In the genomic region with DNA sequence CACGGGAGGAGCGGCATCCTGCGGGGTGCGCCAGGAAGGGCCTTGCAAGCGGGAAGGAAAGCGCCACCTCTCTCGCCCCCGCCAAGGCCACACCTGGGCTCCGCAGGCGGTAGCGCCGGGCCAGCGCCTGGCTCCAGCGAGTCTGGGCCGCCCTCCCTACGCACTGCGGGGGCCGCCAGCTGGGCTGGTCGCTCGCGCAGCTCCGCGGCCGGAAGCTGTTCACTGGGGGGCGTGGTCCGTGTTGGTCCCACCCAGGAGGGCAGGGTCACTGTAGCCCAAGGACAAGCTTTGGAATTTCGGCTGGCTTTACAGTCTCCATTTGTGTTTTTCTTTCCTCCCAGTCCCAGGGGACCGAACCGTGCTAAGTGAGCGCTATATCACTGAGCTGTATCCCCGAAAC, we compare ENCODE assay signal across 8 mouse cellular contexts. TPM values are rescaled to one million over a fixed set of nuclear protein-coding genes. Genes with fewer than 3 reads are reported as not detected.
A peak's percentile ranks its signal among the peaks of the same experiment; 100 is the strongest.
DNase-seq lines count a peak whose midpoint lies in the region; ATAC-seq and TF ChIP-seq lines count a peak whose summit lies in the region.

No protein-coding gene starts in this region.

- H3K27ac ChIP-seq in thymus, adult 2 months (ENCODE audit: control insufficient read depth, insufficient read depth, low read length), result peak overlapping the region; percentile 16; the same call in 1 of the 2 replicates
- H3K27ac ChIP-seq in embryonic fibroblast, embryonic 13.5 days (ENCODE audit: insufficient read depth, low read length), result peak overlapping the region; percentile 50
- peak overlapping the region; percentile 96 for H3K27ac ChIP-seq in heart, embryonic 10.5 days
- H3K27ac ChIP-seq in kidney, embryonic 15.5 days, result peak overlapping the region; percentile 97
- H3K27ac ChIP-seq in neural tube, embryonic 11.5 days (ENCODE audit: low read depth, low read length), result peak overlapping the region; percentile 83

- H3K9me3 ChIP-seq in heart, embryonic 10.5 days, result no peaks in the 10 kb centered on the region
- H3K9me3 ChIP-seq in kidney, embryonic 15.5 days (replicated peaks), result no peaks in the 10 kb centered on the region
- no peaks in the 10 kb centered on the region for H3K9me3 ChIP-seq in neural tube, embryonic 11.5 days (ENCODE audit: control insufficient read depth, low read length)

- peaks cover 56% of the 10 kb centered on the region for H3K36me3 ChIP-seq in thymus, adult 2 months (ENCODE audit: control insufficient read depth, insufficient read depth, low read length)
- H3K36me3 ChIP-seq in heart, embryonic 10.5 days, result peaks cover 40% of the 10 kb centered on the region
- peaks cover 48% of the 10 kb centered on the region for H3K36me3 ChIP-seq in kidney, embryonic 15.5 days
- peaks cover 10% of the 10 kb centered on the region for H3K36me3 ChIP-seq in neural tube, embryonic 11.5 days (ENCODE audit: control insufficient read depth, insufficient read depth, low read length)

- no peak for TF ChIP-seq POLR2A in thymus, adult 2 months (IDR thresholded peaks at IDR 0.05; ENCODE audit: control insufficient read depth, extremely low read depth, insufficient read depth, low read length, poor library complexity)
- TF ChIP-seq POLR2A in embryonic fibroblast, embryonic 13.5 days (IDR thresholded peaks at IDR 0.05; ENCODE audit: low read depth, low read length), result peak; percentile 50

- H3K9ac ChIP-seq in kidney, embryonic 15.5 days, result peak overlapping the region; percentile 60
- peak overlapping the region; percentile 64 for H3K9ac ChIP-seq in neural tube, embryonic 11.5 days (ENCODE audit: low read length)

- no peaks in the 10 kb centered on the region for H3K4me1 ChIP-seq in thymus, adult 2 months (replicated peaks; ENCODE audit: control insufficient read depth, insufficient read depth, low read length)
- peaks cover 17% of the 10 kb centered on the region for H3K4me1 ChIP-seq in embryonic fibroblast, embryonic 13.5 days (ENCODE audit: control insufficient read depth, insufficient read depth, low read length)
- H3K4me1 ChIP-seq in heart, embryonic 10.5 days, result peaks cover 38% of the 10 kb centered on the region
- peaks cover 48% of the 10 kb centered on the region for H3K4me1 ChIP-seq in kidney, embryonic 15.5 days
- H3K4me1 ChIP-seq in neural tube, embryonic 11.5 days (ENCODE audit: control insufficient read depth, insufficient read depth, low read length), result peaks cover 19% of the 10 kb centered on the region

- ATAC-seq in kidney, embryonic 15.5 days (replicated peaks; ENCODE audit: low FRiP score), result peak; percentile 97
- peak; percentile 89 for ATAC-seq in neural tube, embryonic 11.5 days (ENCODE audit: insufficient read depth, low FRiP score, low TSS enrichment)

- WGBS in thymus, adult 2 months, result 95% methylated on average over 31 of the region's 31 CpGs
- WGBS in heart, embryonic 10.5 days, result 1% methylated on average over 30 of the region's 31 CpGs
- WGBS in kidney, embryonic 15.5 days, result 2% methylated on average over 31 of the region's 31 CpGs
- WGBS in neural tube, embryonic 11.5 days, result 1% methylated on average over 31 of the region's 31 CpGs

- no peak for TF ChIP-seq CTCF in thymus, adult 2 months (IDR thresholded peaks at IDR 0.05; ENCODE audit: borderline replicate concordance, control insufficient read depth, extremely low read depth, insufficient read depth, low read length, poor library complexity)
- TF ChIP-seq CTCF in embryonic fibroblast, embryonic 13.5 days (IDR thresholded peaks at IDR 0.05; ENCODE audit: borderline replicate concordance, insufficient read depth, low read length), result no peak

- H3K27me3 ChIP-seq in thymus, adult 2 months (ENCODE audit: control insufficient read depth, insufficient read depth, low read length), result no peaks in the 10 kb centered on the region
- H3K27me3 ChIP-seq in heart, embryonic 10.5 days (ENCODE audit: insufficient read depth, poor library complexity, severe bottlenecking), result no peaks in the 10 kb centered on the region
- no peaks in the 10 kb centered on the region for H3K27me3 ChIP-seq in kidney, embryonic 15.5 days
- no peaks in the 10 kb centered on the region for H3K27me3 ChIP-seq in neural tube, embryonic 11.5 days (ENCODE audit: control insufficient read depth, insufficient read depth, low read length)

- H3K4me3 ChIP-seq in thymus, adult 2 months (ENCODE audit: control insufficient read depth, insufficient read depth, low read length), result no peak overlapping the region
- H3K4me3 ChIP-seq in embryonic fibroblast, embryonic 13.5 days (ENCODE audit: insufficient read depth, low read length), result no peak overlapping the region
- H3K4me3 ChIP-seq in heart, embryonic 10.5 days, result peak overlapping the region; percentile 68
- H3K4me3 ChIP-seq in kidney, embryonic 15.5 days (replicated peaks), result peak overlapping the region; percentile 45
- H3K4me3 ChIP-seq in neural tube, embryonic 11.5 days (ENCODE audit: low read depth, low read length), result peak overlapping the region; percentile 30

- no peak for DNase-seq in thymus, adult 2 months
- DNase-seq in thymus, adult 18-20 months, result no peak
- peak; percentile 96 for DNase-seq in heart, embryonic 10.5 days (ENCODE audit: low spot score)
- peak; percentile 84 for DNase-seq in liver
- DNase-seq in neural tube, embryonic 11.5 days (ENCODE audit: low spot score), result peak; percentile 89
- DNase-seq in urinary bladder, adult 18-20 months (ENCODE audit: low spot score in 2 of 2), result peak; percentile 83 to 92

- H3K4me2 ChIP-seq in kidney, embryonic 15.5 days, result peak overlapping the region; percentile 69
- peak overlapping the region; percentile 60 for H3K4me2 ChIP-seq in neural tube, embryonic 11.5 days (ENCODE audit: low read depth)

RNA-seq across cellular contexts. Expression of a gene that starts 20.8 kb away (rescaled TPM):
- polyA plus RNA-seq in thymus, adult 2 months (2012; rRNA removed), result 4.2 and 4.4 TPM in 2 replicates
- 19.4 and 24.5 TPM in 2 replicates for polyA plus RNA-seq in embryonic fibroblast, embryonic 13.5 days (2011; ENCODE audit: insufficient read length, low read depth, missing spikeins)
- polyA plus RNA-seq in heart, embryonic 10.5 days (2016; fragmentation: Nextera tagmentation; extraction: Ambion mirVana), result 28.0 and 33.2 TPM in 2 replicates
- polyA plus RNA-seq in kidney, embryonic 15.5 days (2015; fragmentation: Nextera tagmentation; extraction: Ambion mirVana), result 29.5 and 31.0 TPM in 2 replicates
- 39.1 and 40.6 TPM in 2 replicates for polyA plus RNA-seq in neural tube, embryonic 11.5 days (2014; fragmentation: Nextera tagmentation; extraction: Ambion mirVana)

RNA-seq across cellular contexts. Expression of a gene that starts 28.4 kb away (rescaled TPM):
- polyA plus RNA-seq in thymus, adult 2 months (2012; rRNA removed), result 54.6 and 66.4 TPM in 2 replicates
- 49.1 and 67.7 TPM in 2 replicates for polyA plus RNA-seq in embryonic fibroblast, embryonic 13.5 days (2011; ENCODE audit: insufficient read length, low read depth, missing spikeins)
- 92.5 and 124 TPM in 2 replicates for polyA plus RNA-seq in heart, embryonic 10.5 days (2016; fragmentation: Nextera tagmentation; extraction: Ambion mirVana)
- 133 and 143 TPM in 2 replicates for polyA plus RNA-seq in kidney, embryonic 15.5 days (2015; fragmentation: Nextera tagmentation; extraction: Ambion mirVana)
- polyA plus RNA-seq in neural tube, embryonic 11.5 days (2014; fragmentation: Nextera tagmentation; extraction: Ambion mirVana), result 116 and 129 TPM in 2 replicates

RNA-seq across cellular contexts. Expression of a gene that starts 38.4 kb away (rescaled TPM):
- 270 and 324 TPM in 2 replicates for polyA plus RNA-seq in thymus, adult 2 months (2012; rRNA removed)
- polyA plus RNA-seq in embryonic fibroblast, embryonic 13.5 days (2011; ENCODE audit: insufficient read length, low read depth, missing spikeins), result 141 and 214 TPM in 2 replicates
- polyA plus RNA-seq in heart, embryonic 10.5 days (2016; fragmentation: Nextera tagmentation; extraction: Ambion mirVana), result 84.1 and 103 TPM in 2 replicates
- 141 and 147 TPM in 2 replicates for polyA plus RNA-seq in kidney, embryonic 15.5 days (2015; fragmentation: Nextera tagmentation; extraction: Ambion mirVana)
- 123 TPM in 2 replicates for polyA plus RNA-seq in neural tube, embryonic 11.5 days (2014; fragmentation: Nextera tagmentation; extraction: Ambion mirVana)

RNA-seq across cellular contexts. Expression of a gene that starts 46.3 kb away (rescaled TPM):
- polyA plus RNA-seq in thymus, adult 2 months (2012; rRNA removed), result 1.6 and 1.9 TPM in 2 replicates
- polyA plus RNA-seq in embryonic fibroblast, embryonic 13.5 days (2011; ENCODE audit: insufficient read length, low read depth, missing spikeins), result 0.94 and 1.5 TPM in 2 replicates
- 18.8 and 21.1 TPM in 2 replicates for polyA plus RNA-seq in heart, embryonic 10.5 days (2016; fragmentation: Nextera tagmentation; extraction: Ambion mirVana)
- 16.4 and 20.9 TPM in 2 replicates for polyA plus RNA-seq in kidney, embryonic 15.5 days (2015; fragmentation: Nextera tagmentation; extraction: Ambion mirVana)
- 3.5 and 4.6 TPM in 2 replicates for polyA plus RNA-seq in neural tube, embryonic 11.5 days (2014; fragmentation: Nextera tagmentation; extraction: Ambion mirVana)

Comparison
In these comparisons a context has a peak if more than half of its experiments do, and no peak if none do; other contexts are left out.
1. DNase-seq: peak in heart, embryonic 10.5 days (single experiment), liver (single experiment), neural tube, embryonic 11.5 days (single experiment) and urinary bladder, adult 18-20 months (2 of 2); none in thymus, adult 2 months (single experiment) and thymus, adult 18-20 months (0 of 2).
2. H3K27ac ChIP-seq: peak in every context shown above with its lines; median percentile 97 in kidney, embryonic 15.5 days; 96 in heart, embryonic 10.5 days; 83 in neural tube, embryonic 11.5 days; 50 in embryonic fibroblast, embryonic 13.5 days; 16 in thymus, adult 2 months.
3. H3K4me3 ChIP-seq: peak in heart, embryonic 10.5 days (single experiment), kidney, embryonic 15.5 days (single experiment) and neural tube, embryonic 11.5 days (single experiment); none in thymus, adult 2 months (single experiment) and embryonic fibroblast, embryonic 13.5 days (single experiment).